Mouse (Mus musculus) kidney, postnatal 4 days (tissue): Measurements from ENCODE around the gene Col6a3.

ENCODE experiments used
- DNase-seq, 2 experiments: peaks; one replicate each; pipeline ENCODE4 v3.0.0; 2021; ENCODE audit warnings: mixed read lengths in 2 of 2

Gene Col6a3

GRCm38 (mm10) chr1:90843836-90844235 is at the start of gene Col6a3:
TSS of gene Col6a3 (minus strand) at chr1:90843971.
- DNase-seq: peak; percentile 75 to 76

- no peak for DNase-seq
Observed at GRCm38 (mm10) chr1:90885771-90886460, 42.1 kb upstream of the Col6a3 start.

- DNase-seq: no peak
Observed at GRCm38 (mm10) chr1:90876486-90877270, 32.9 kb upstream of the Col6a3 start.

GRCm38 (mm10) chr1:90875961-90876360 is 32.2 kb upstream of the Col6a3 start:
- no peak for DNase-seq

GRCm38 (mm10) chr1:90875371-90875770 is 31.6 kb upstream of the Col6a3 start:
- no peak for DNase-seq

GRCm38 (mm10) chr1:90870581-90870980 is 26.8 kb upstream of the Col6a3 start:
- DNase-seq: no peak

- no peak for DNase-seq
Observed at GRCm38 (mm10) chr1:90866734-90867133, 23.0 kb upstream of the Col6a3 start.

- DNase-seq: no peak
Observed at GRCm38 (mm10) chr1:90855880-90856279, 12.1 kb upstream of the Col6a3 start.

GRCm38 (mm10) chr1:90849836-90850235 is 6.1 kb upstream of the Col6a3 start:
- DNase-seq: peak; percentile 51 to 60

- DNase-seq: no peak
Observed at GRCm38 (mm10) chr1:90845206-90845605, 1.4 kb upstream of the Col6a3 start.

- peak in 1 of 2 experiments; percentile 13 for DNase-seq
Observed at GRCm38 (mm10) chr1:90842789-90843587, 783 bp downstream of the Col6a3 start.

GRCm38 (mm10) chr1:90840250-90840649 is 3.5 kb downstream of the Col6a3 start:
- DNase-seq: peak; percentile 51 to 68

- no peak for DNase-seq
Observed at GRCm38 (mm10) chr1:90838657-90839056, 5.1 kb downstream of the Col6a3 start.

GRCm38 (mm10) chr1:90838221-90838620 is 5.5 kb downstream of the Col6a3 start:
- DNase-seq: peak; percentile 13 to 14

- DNase-seq: no peak
Observed at GRCm38 (mm10) chr1:90836178-90836740, 7.5 kb downstream of the Col6a3 start.

GRCm38 (mm10) chr1:90834701-90835100 is 9.1 kb downstream of the Col6a3 start:
- no peak for DNase-seq

- DNase-seq: no peak
Observed at GRCm38 (mm10) chr1:90830006-90830405, 13.8 kb downstream of the Col6a3 start.

- DNase-seq: peak; percentile 37 to 49
Observed at GRCm38 (mm10) chr1:90813226-90813625, 30.5 kb downstream of the Col6a3 start.

GRCm38 (mm10) chr1:90808930-90809329 is 34.8 kb downstream of the Col6a3 start:
- DNase-seq: no peak

- DNase-seq: no peak
Observed at GRCm38 (mm10) chr1:90803104-90803503, 40.7 kb downstream of the Col6a3 start.

- DNase-seq: no peak
Observed at GRCm38 (mm10) chr1:90801067-90801466, 42.7 kb downstream of the Col6a3 start.

GRCm38 (mm10) chr1:90800466-90800865 is 43.3 kb downstream of the Col6a3 start:
- no peak for DNase-seq
